Mouse (Mus musculus) heart, embryonic 15.5 days (tissue): ENCODE data around the gene Lhpp. TPM values are rescaled to one million over a fixed set of nuclear protein-coding genes. Genes with fewer than 3 reads are reported as not detected.

Source experiments
- ATAC-seq: fragments of 200-750 bp; cut with Nextera tagmentation; replicated peaks from 2 replicates; pipeline ENCODE4 v1.8.0; 2017; ENCODE audit warnings: low read depth, moderate TSS enrichment; ENCODE audit not compliant: insufficient number of reproducible peaks, insufficient read depth, low FRiP score
- H3K27ac ChIP-seq: fragments of 300-500 bp; sonication (generic); 2 replicates; pipeline ENCODE4 v1.5.1; 2015; ENCODE audit warnings: mild to moderate bottlenecking, inconsistent platforms
- H3K27me3 ChIP-seq: fragments of 300-500 bp; sonication (generic); 2 replicates; pipeline ENCODE4 v1.6.1; 2015; ENCODE audit warnings: inconsistent platforms
- H3K36me3 ChIP-seq: fragments of 300-500 bp; sonication (generic); 2 replicates; pipeline ENCODE4 v1.6.1; 2015; ENCODE audit warnings: mild to moderate bottlenecking, inconsistent platforms
- H3K4me1 ChIP-seq: fragments of 300-500 bp; sonication (generic); replicated peaks from 2 replicates; pipeline ENCODE4 v1.6.1; 2015; ENCODE audit warnings: inconsistent platforms
- H3K4me2 ChIP-seq: fragments of 300-500 bp; sonication (generic); 2 replicates; pipeline ENCODE4 v1.6.1; 2015; ENCODE audit warnings: inconsistent platforms, mild to moderate bottlenecking, moderate library complexity
- H3K4me3 ChIP-seq: fragments of 300-500 bp; sonication (generic); 2 replicates; pipeline ENCODE4 v1.5.1; 2015; ENCODE audit warnings: mild to moderate bottlenecking, inconsistent platforms
- H3K9ac ChIP-seq: fragments of 300-500 bp; sonication (generic); 2 replicates; pipeline ENCODE4 v1.6.1; 2015; ENCODE audit warnings: mild to moderate bottlenecking, inconsistent platforms
- H3K9me3 ChIP-seq: fragments of 300-500 bp; sonication (generic); replicated peaks from 2 replicates; pipeline ENCODE4 v1.6.1; 2016; ENCODE audit warnings: inconsistent platforms
- whole genome bisulfite sequencing: fragments of 180-500 bp; shearing (Covaris S2); methylation state at CpG from one replicate; pipeline ENCODE4 v1.1.7; 2015; ENCODE audit warnings: mixed read lengths; 5-methylcytosine and 5-hydroxymethylcytosine counted together
- polyA plus RNA-seq: library from polyadenylated mRNA; unstranded; fragments of >200 nt; fragmentation: Nextera tagmentation; extraction: Ambion mirVana; gene quantifications from 2 replicates; pipeline ENCODE4 v1.2.1, GENCODE M21; 2015

The Lhpp gene
- polyA plus RNA-seq, 1 experiment from 2014 or later = 21.3 TPM

GRCm38 (mm10) chr7:132619975-132620918 is 9.8 kb downstream of the Lhpp start:
- Histone ChIP-seq H3K27ac (no peak overlapping the region), H3K4me1 (peaks cover 7% of the 10 kb centered on the region; the same call in 1 of the 2 replicates), H3K9me3 (no peaks in the 10 kb centered on the region), H3K27me3 (no peaks in the 10 kb centered on the region), H3K4me2 (no peak overlapping the region), H3K9ac (no peak overlapping the region), H3K36me3 (no peaks in the 10 kb centered on the region), H3K4me3 (no peak overlapping the region)
- ATAC-seq = no peak
- 83% methylated on average over 15 of the region's 15 CpGs for WGBS

- H3K4me1 ChIP-seq = peaks cover 21% of the 10 kb centered on the region
- 80% methylated on average over 10 of the region's 10 CpGs for WGBS
- no peaks in the 10 kb centered on the region for H3K27me3 ChIP-seq
- no peaks in the 10 kb centered on the region for H3K9me3 ChIP-seq
- no peak overlapping the region for H3K9ac ChIP-seq
- no peak overlapping the region for H3K4me3 ChIP-seq
- no peaks in the 10 kb centered on the region for H3K36me3 ChIP-seq
- H3K4me2 ChIP-seq = no peak overlapping the region
- no peak overlapping the region for H3K27ac ChIP-seq
- no peak for ATAC-seq
Measured at GRCm38 (mm10) chr7:132624161-132624560, 13.7 kb downstream of the Lhpp start.

GRCm38 (mm10) chr7:132626174-132626573 is 15.7 kb downstream of the Lhpp start:
- H3K27me3 ChIP-seq = no peaks in the 10 kb centered on the region
- no peak overlapping the region for H3K4me2 ChIP-seq
- no peaks in the 10 kb centered on the region for H3K36me3 ChIP-seq
- H3K4me3 ChIP-seq = no peak overlapping the region
- no peak overlapping the region for H3K27ac ChIP-seq
- 58% methylated on average over 4 of the region's 4 CpGs for WGBS
- no peak for ATAC-seq
- no peak overlapping the region for H3K9ac ChIP-seq
- H3K4me1 ChIP-seq = peaks cover 25% of the 10 kb centered on the region
- no peaks in the 10 kb centered on the region for H3K9me3 ChIP-seq

- WGBS = 44% methylated on average over 3 of the region's 3 CpGs
- H3K4me3 ChIP-seq = no peak overlapping the region
- ATAC-seq = peak; percentile 69; the same call in 1 of the 2 replicates
Measured at GRCm38 (mm10) chr7:132627448-132627847, 17.0 kb downstream of the Lhpp start.

DNA sequence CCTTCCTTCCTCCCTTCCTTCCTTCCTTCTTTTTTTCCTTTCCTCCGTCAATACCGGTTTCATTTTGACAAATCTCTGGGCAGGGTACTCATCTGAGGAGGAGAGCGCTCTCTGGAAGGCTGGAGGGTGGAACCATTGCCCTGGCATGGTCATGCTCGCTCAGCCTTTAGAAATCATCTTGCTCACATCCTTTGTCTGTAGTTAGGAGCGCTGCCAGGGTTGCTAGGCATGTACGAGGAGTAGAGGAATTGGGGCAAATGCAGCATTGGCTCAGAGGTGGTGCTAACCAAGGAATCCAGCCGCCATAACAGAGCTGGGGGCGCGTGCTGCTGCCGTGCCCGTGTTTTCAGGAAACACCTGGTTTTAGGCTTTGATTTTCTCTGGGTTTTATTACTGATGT is 20.9 kb downstream of the Lhpp start:
- no peak overlapping the region for H3K4me3 ChIP-seq
- H3K27ac ChIP-seq = no peak overlapping the region
- no peak overlapping the region for H3K9ac ChIP-seq
- peaks cover 21% of the 10 kb centered on the region for H3K4me1 ChIP-seq
- no peaks in the 10 kb centered on the region for H3K36me3 ChIP-seq
- ATAC-seq = no peak
- no peaks in the 10 kb centered on the region for H3K9me3 ChIP-seq
- H3K27me3 ChIP-seq = no peaks in the 10 kb centered on the region
- H3K4me2 ChIP-seq = no peak overlapping the region
- WGBS = 85% methylated on average over 11 of the region's 11 CpGs

More at GRCm38 (mm10) chr7:132627448-132627847, 17.0 kb downstream of the Lhpp start:
- Histone ChIP-seq H3K9ac (no peak overlapping the region), H3K27ac (peak overlapping the region; percentile 74), H3K4me2 (no peak overlapping the region), H3K4me1 (peaks cover 25% of the 10 kb centered on the region), H3K36me3 (no peaks in the 10 kb centered on the region), H3K27me3 (no peaks in the 10 kb centered on the region), H3K9me3 (no peaks in the 10 kb centered on the region)

- Histone ChIP-seq H3K27ac (no peak overlapping the region), H3K36me3 (no peaks in the 10 kb centered on the region; the same call in 1 of the 2 replicates), H3K9me3 (no peaks in the 10 kb centered on the region), H3K9ac (no peak overlapping the region), H3K4me1 (no peaks in the 10 kb centered on the region), H3K27me3 (no peaks in the 10 kb centered on the region), H3K4me2 (no peak overlapping the region), H3K4me3 (no peak overlapping the region)
- no peak for ATAC-seq
- WGBS = 49% methylated on average over 12 of the region's 12 CpGs
Measured at GRCm38 (mm10) chr7:132637292-132637691, 26.9 kb downstream of the Lhpp start.

GRCm38 (mm10) chr7:132638446-132639087 is 28.1 kb downstream of the Lhpp start:
- Histone ChIP-seq H3K9ac (no peak overlapping the region), H3K9me3 (no peaks in the 10 kb centered on the region), H3K27ac (no peak overlapping the region), H3K36me3 (no peaks in the 10 kb centered on the region; the same call in 1 of the 2 replicates), H3K4me1 (no peaks in the 10 kb centered on the region), H3K4me2 (no peak overlapping the region), H3K27me3 (no peaks in the 10 kb centered on the region), H3K4me3 (no peak overlapping the region)
- peak; percentile 56; the same call in 1 of the 2 replicates for ATAC-seq
- WGBS = 57% methylated on average over 12 of the region's 12 CpGs

GRCm38 (mm10) chr7:132640946-132641345 is 30.5 kb downstream of the Lhpp start:
- H3K27ac ChIP-seq = no peak overlapping the region
- ATAC-seq = no peak
- no peaks in the 10 kb centered on the region for H3K4me1 ChIP-seq

GRCm38 (mm10) chr7:132641606-132642005 is 31.2 kb downstream of the Lhpp start:
- H3K4me2 ChIP-seq = no peak overlapping the region
- H3K36me3 ChIP-seq = no peaks in the 10 kb centered on the region; the same call in 1 of the 2 replicates
- H3K9ac ChIP-seq = no peak overlapping the region
- no peaks in the 10 kb centered on the region for H3K27me3 ChIP-seq
- H3K27ac ChIP-seq = no peak overlapping the region
- no peak overlapping the region for H3K4me3 ChIP-seq
- 100% methylated on average over 1 of the region's 1 CpGs for WGBS
- no peaks in the 10 kb centered on the region for H3K9me3 ChIP-seq
- no peak for ATAC-seq
- no peaks in the 10 kb centered on the region for H3K4me1 ChIP-seq

More at GRCm38 (mm10) chr7:132640946-132641345, 30.5 kb downstream of the Lhpp start:
- Histone ChIP-seq H3K9me3 (no peaks in the 10 kb centered on the region), H3K36me3 (no peaks in the 10 kb centered on the region; the same call in 1 of the 2 replicates), H3K4me2 (no peak overlapping the region), H3K27me3 (no peaks in the 10 kb centered on the region), H3K4me3 (no peak overlapping the region), H3K9ac (no peak overlapping the region)
- WGBS = 44% methylated on average over 9 of the region's 9 CpGs

DNA sequence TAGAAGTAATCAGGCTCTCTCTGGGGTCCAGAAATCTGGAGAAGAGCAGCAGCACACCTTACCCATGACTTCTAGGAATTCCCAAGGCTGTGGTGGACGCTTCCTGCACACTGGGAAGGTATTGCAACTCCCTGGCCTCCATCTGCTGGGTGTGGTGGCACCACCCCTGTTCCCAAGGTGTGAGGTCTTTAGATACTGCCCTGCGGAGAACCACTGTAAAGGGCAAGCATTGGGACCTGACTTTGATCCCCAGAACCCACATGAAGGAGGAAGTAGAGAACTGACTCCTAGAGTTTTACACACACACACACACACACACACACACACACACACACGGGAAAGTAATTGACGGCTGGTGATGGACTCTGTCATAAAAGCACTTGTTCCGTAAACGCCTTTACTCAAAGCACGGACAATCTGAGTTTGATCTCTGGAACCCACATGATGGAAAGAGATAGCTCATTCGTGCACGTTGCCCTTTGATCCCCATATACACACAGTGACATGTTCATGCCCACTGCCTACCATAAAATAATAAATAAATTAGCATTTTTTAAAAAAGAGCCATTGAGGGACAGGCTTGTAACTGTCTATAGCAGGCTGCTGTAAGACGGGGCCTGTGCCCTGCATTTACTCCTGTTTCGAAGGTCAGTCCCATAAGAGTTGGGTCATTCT is 34.3 kb downstream of the Lhpp start:
- no peak overlapping the region for H3K4me2 ChIP-seq
- H3K36me3 ChIP-seq = no peaks in the 10 kb centered on the region; the same call in 1 of the 2 replicates
- no peak overlapping the region for H3K9ac ChIP-seq
- H3K27me3 ChIP-seq = no peaks in the 10 kb centered on the region
- H3K9me3 ChIP-seq = no peaks in the 10 kb centered on the region
- 82% methylated on average over 11 of the region's 11 CpGs for WGBS
- no peak overlapping the region for H3K4me3 ChIP-seq
- no peak for ATAC-seq
- H3K4me1 ChIP-seq = no peaks in the 10 kb centered on the region
- H3K27ac ChIP-seq = no peak overlapping the region

- Histone ChIP-seq H3K36me3 (no peaks in the 10 kb centered on the region; the same call in 1 of the 2 replicates), H3K27me3 (no peaks in the 10 kb centered on the region), H3K4me3 (no peak overlapping the region), H3K27ac (no peak overlapping the region), H3K9ac (no peak overlapping the region), H3K4me2 (no peak overlapping the region), H3K4me1 (no peaks in the 10 kb centered on the region), H3K9me3 (no peaks in the 10 kb centered on the region)
- ATAC-seq = no peak
- 90% methylated on average over 1 of the region's 1 CpGs for WGBS
Measured at GRCm38 (mm10) chr7:132646514-132646913, 36.1 kb downstream of the Lhpp start.
